Mouse (Mus musculus) kidney, adult 2 months (tissue): ENCODE data around the gene Wtip. TPM values are rescaled to one million over a fixed set of nuclear protein-coding genes. Genes with fewer than 3 reads are reported as not detected.
"Not testable (repeated sequence)": the region's sequence is repeated elsewhere in the genome, so short reads cannot be mapped to it uniquely, and the experiment has no call there.

Source experiments
- DNase-seq: peaks from one replicate; pipeline ENCODE4 v3.0.0; 2021
- H3K27ac ChIP-seq: fragments of 200-500 bp; 2 replicates; pipeline ENCODE4 v1.5.1; 2012; ENCODE audit warnings: low read depth, low read length, control low read depth, inconsistent platforms; ENCODE audit not compliant: insufficient read depth
- H3K27me3 ChIP-seq: fragments of 200-500 bp; replicated peaks from 2 replicates; pipeline ENCODE4 v1.6.1; 2012; ENCODE audit warnings: mild to moderate bottlenecking, moderate library complexity, low read length, inconsistent platforms; ENCODE audit not compliant: control insufficient read depth, insufficient read depth
- H3K36me3 ChIP-seq: fragments of 200-500 bp; 2 replicates; pipeline ENCODE4 v1.6.1; 2012; ENCODE audit warnings: mild to moderate bottlenecking, moderate library complexity, low read length, inconsistent platforms; ENCODE audit not compliant: control insufficient read depth, insufficient read depth
- H3K4me1 ChIP-seq: fragments of 200-500 bp; 2 replicates; pipeline ENCODE4 v1.6.1; 2011; ENCODE audit warnings: low read length; ENCODE audit not compliant: control insufficient read depth, insufficient read depth
- H3K4me3 ChIP-seq: fragments of 200-500 bp; 2 replicates; pipeline ENCODE4 v1.5.1; 2011; ENCODE audit warnings: mild to moderate bottlenecking, low read depth, low read length, control low read depth; ENCODE audit not compliant: insufficient read depth
- CTCF ChIP-seq: fragments of 200-500 bp; conservative IDR thresholded peaks from 2 replicates; pipeline ENCODE4 v1.5.1; 2011; ENCODE audit warnings: low read depth, mild to moderate bottlenecking, control low read depth, low read length, moderate library complexity, mixed read lengths; ENCODE audit not compliant: insufficient read depth, insufficient read length
- POLR2A ChIP-seq: fragments of 200-500 bp; IDR thresholded peaks from one replicate; pipeline ENCODE4 v1.6.1; 2011; ENCODE audit warnings: low read depth, low read length, control low read depth
- WGBS: fragments of 180-500 bp; shearing (Covaris S2); methylation state at CpG from one replicate; pipeline ENCODE4 v1.1.7; 2018; 5-methylcytosine and 5-hydroxymethylcytosine counted together
- polyA plus RNA-seq: library from polyadenylated mRNA; depleted of rRNA; stranded (reverse); fragments of >200 nt; gene quantifications from 2 replicates; pipeline ENCODE4 v1.2.3, GENCODE M21; 2012

The Wtip gene
- polyA plus RNA-seq, 1 experiment = 22.6 TPM

DNA sequence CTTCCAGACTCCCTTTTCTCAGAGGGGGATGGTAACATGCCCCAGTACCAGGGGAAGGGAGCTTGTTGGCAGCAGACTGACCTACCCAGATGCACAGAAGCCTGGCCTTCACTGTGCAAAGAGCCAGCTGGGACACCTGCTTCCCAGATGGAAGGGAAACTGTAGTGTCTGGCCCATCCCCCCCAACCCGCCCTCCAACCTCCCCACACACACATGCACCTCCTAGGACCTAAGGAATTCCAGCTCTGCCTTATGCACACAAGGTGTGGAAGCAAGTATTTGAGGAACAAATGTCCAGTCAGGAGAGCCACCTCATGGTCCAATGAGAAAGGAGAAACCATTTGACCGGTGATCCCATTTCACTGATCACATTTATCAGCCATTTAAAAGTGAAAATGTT lies 1.3 kb upstream of the Wtip start:
- Histone ChIP-seq H3K4me3 (no peak overlapping the region), H3K4me1 (no peaks in the 10 kb centered on the region; the same call in 1 of the 2 replicates), H3K36me3 (no peaks in the 10 kb centered on the region), H3K27me3 (no peaks in the 10 kb centered on the region), H3K27ac (no peak overlapping the region)
- WGBS = 97% methylated on average over 2 of the region's 2 CpGs
- no peak for DNase-seq
- TF ChIP-seq POLR2A (no peak), CTCF (no peak)

- Histone ChIP-seq H3K4me1 (no peaks in the 10 kb centered on the region; the same call in 1 of the 2 replicates), H3K27me3 (no peaks in the 10 kb centered on the region), H3K4me3 (peak overlapping the region; percentile 84), H3K36me3 (no peaks in the 10 kb centered on the region), H3K27ac (no peak overlapping the region)
- 8% methylated on average over 116 of the region's 116 CpGs for WGBS
- peak; percentile 28 for DNase-seq
- no peak for TF ChIP-seq CTCF
- TF ChIP-seq POLR2A = no peak
Measured at GRCm38 (mm10) chr7:34132355-34133079, 551 bp downstream of the Wtip start.

- Histone ChIP-seq H3K36me3 (no peaks in the 10 kb centered on the region), H3K27me3 (no peaks in the 10 kb centered on the region), H3K27ac (no peak overlapping the region), H3K4me3 (peak overlapping the region; percentile 84), H3K4me1 (no peaks in the 10 kb centered on the region; the same call in 1 of the 2 replicates)
- no peak for TF ChIP-seq POLR2A
- no peak for TF ChIP-seq CTCF
- DNase-seq = no peak
- 7% methylated on average over 3 of the region's 3 CpGs for WGBS
Measured at GRCm38 (mm10) chr7:34131959-34132354, 1.1 kb downstream of the Wtip start.

DNA sequence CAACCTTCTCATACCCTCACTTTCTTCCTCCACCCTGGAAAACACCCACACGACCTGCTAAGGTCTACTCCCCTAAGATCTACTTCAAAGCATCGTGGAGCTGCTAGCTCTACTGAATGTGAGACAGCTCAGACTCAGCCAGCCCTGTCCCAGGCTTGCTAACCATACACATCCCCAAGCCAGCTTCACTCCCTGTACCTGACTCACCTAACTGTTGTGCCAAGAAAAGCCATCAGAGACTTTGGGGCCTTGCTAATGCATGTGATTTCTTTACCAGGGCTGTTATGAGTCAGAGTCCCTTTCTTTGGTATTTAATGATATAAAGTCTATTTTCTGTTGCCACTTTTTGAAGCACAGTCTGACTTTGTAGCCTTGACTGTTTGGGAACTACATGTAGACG lies 1.9 kb downstream of the Wtip start:
- no peak for DNase-seq
- Histone ChIP-seq H3K27me3 (no peaks in the 10 kb centered on the region), H3K4me3 (no peak overlapping the region), H3K36me3 (no peaks in the 10 kb centered on the region), H3K27ac (no peak overlapping the region), H3K4me1 (no peaks in the 10 kb centered on the region; the same call in 1 of the 2 replicates)
- TF ChIP-seq POLR2A (no peak), CTCF (no peak)
- 52% methylated on average over 3 of the region's 3 CpGs for WGBS

GRCm38 (mm10) chr7:34126291-34126690 lies 6.8 kb downstream of the Wtip start:
- no peak for DNase-seq
- no peak for TF ChIP-seq CTCF
- TF ChIP-seq POLR2A = no peak
- H3K4me1 ChIP-seq = no peaks in the 10 kb centered on the region
- no peaks in the 10 kb centered on the region for H3K27me3 ChIP-seq
- no peak overlapping the region for H3K27ac ChIP-seq
- 84% methylated on average over 3 of the region's 3 CpGs for WGBS
- H3K36me3 ChIP-seq = no peaks in the 10 kb centered on the region
- H3K4me3 ChIP-seq = no peak overlapping the region

GRCm38 (mm10) chr7:34125346-34125745 lies 7.7 kb downstream of the Wtip start:
- Histone ChIP-seq H3K4me1 (no peaks in the 10 kb centered on the region), H3K27ac (no peak overlapping the region), H3K4me3 (no peak overlapping the region), H3K27me3 (no peaks in the 10 kb centered on the region), H3K36me3 (no peaks in the 10 kb centered on the region)
- no peak for DNase-seq
- TF ChIP-seq POLR2A (no peak), CTCF (no peak)
- 77% methylated on average over 9 of the region's 9 CpGs for WGBS

DNA sequence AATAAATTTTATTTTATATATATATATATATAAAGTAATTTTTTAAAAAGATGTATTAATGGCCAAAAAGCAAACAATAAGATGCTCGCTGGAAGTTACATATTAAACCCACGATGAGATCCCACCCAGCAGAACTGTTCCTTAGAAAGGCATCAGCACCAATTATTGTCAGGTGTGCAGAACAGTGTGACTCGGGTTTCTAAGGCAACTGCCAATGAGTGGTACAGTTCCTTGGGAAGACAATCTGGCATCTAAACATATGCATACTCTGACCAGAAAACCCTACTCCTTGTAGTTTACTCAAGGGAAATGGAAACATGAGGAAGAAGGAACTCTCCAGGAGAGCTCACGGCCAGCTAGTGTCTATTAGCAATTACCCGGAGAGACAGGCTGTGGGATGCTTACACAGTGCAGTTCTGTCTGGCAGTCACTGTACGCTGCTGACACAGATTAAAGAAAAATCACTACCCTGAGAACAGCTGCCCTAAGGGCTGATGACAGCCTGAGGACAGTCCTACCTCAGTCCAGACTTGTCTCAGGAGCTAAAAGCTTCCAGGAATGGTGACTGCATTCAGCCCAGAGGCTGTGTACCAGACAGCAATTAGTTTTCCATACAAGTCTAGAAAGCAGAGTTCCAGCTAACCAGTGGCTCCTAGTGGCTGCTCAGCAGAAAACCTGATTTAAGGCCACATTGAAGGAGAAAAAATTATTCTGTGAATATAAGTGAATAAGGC lies 9.9 kb downstream of the Wtip start:
- WGBS = 83% methylated on average over 6 of the region's 6 CpGs
- Histone ChIP-seq H3K27ac (no peak overlapping the region), H3K4me3 (no peak overlapping the region), H3K36me3 (no peaks in the 10 kb centered on the region), H3K4me1 (no peaks in the 10 kb centered on the region), H3K27me3 (no peaks in the 10 kb centered on the region)
- TF ChIP-seq CTCF (no peak), POLR2A (no peak)
- DNase-seq = no peak

DNA sequence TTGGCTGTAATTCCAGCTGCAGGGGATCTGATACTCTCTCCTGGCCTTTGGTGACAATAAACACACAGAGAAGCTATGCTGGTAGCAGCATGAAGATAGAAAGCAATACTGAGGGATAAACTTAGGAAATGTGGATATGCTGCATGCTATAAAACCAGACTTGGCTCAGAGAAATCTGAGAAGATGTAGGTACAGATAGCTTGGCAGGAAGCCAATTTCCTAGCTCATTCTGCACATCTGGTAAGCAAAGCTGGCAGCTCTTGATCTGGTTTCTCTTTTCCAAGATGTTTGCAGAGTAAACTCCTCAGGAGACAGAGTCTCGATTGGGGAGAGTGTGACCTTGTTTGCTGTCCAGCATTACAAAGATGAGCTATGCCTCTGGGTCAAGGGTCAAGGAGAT lies 12.4 kb downstream of the Wtip start:
- H3K27ac ChIP-seq, H3K4me1 ChIP-seq, H3K4me3 ChIP-seq, H3K36me3 ChIP-seq, H3K27me3 ChIP-seq, DNase-seq: not testable (repeated sequence)
- whole genome bisulfite sequencing = 11% methylated on average over 1 of the region's 1 CpGs
